Mouse (Mus musculus): Measurements from ENCODE around the gene Ccpg1os.

DNA sequence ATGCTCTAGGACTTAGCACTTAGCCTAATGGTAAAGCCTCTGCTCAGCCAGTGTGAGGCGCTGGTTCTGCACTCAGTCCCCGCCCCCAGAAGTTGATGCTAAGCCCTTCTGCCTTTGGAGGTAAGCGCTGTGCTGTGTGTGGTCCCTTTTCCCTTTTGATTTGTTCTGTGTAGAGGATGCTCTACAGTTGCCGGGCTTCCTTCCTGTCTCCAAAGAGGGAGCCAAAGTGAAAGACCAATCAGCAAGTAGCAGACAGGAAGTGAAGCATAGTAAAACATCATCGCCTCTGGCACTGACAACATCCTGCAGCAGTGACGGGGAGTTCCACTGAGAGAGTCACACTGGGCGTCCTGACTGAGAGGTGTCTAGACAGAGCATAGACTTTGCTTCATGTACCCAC is 15.3 kb downstream of the Ccpg1os start:
- TF ChIP-seq CTCF (IDR thresholded peaks at IDR 0.05; ENCODE audit: extremely low read depth, insufficient read depth, low read length) = no peak
- no peak for TF ChIP-seq POLR2A (IDR thresholded peaks at IDR 0.05; ENCODE audit: extremely low read depth, insufficient read depth, low read length)

Measured in cortical plate, adult 2 months (tissue).